Mouse (Mus musculus) liver, adult 2 months (tissue): ENCODE data around the gene Vps13d.

ENCODE experiments used
- CTCF ChIP-seq: fragments of 200-500 bp; IDR thresholded peaks from 2 replicates; pipeline ENCODE4 v1.5.1; 2011; ENCODE audit warnings: low read depth, low read length, control low read depth
- POLR2A ChIP-seq: fragments of 200-500 bp; IDR thresholded peaks from 2 replicates; pipeline ENCODE4 v1.6.1; 2011; ENCODE audit warnings: low read length, control low read depth; ENCODE audit not compliant: insufficient read depth; ENCODE audit errors: extremely low read depth

DNA sequence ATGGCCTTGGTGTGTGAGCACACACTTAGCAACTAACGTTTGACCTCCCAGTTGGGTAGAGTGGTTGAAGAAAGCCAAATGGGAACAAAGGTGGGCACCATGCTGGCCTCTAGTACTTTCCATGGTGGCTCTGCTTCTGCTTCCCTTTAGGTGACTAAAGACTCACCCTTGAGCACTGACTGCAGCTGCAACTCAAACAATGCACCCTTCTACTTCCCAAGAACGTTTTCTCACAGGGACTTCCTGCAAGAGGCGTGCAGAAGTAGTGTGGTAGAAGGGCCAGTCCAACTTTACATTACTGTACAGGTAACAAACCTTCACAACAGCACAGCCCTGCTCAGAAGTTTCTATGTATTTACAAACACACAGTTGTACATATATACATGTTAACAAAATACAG is 220.3 kb downstream of the Vps13d start:
- TF ChIP-seq CTCF (no peak), POLR2A (no peak)
